Mouse (Mus musculus) erythroid progenitor cell, adult 5-6 weeks (primary cell): Measurements from ENCODE around the gene Hoxa3. TPM values are rescaled to one million over a fixed set of nuclear protein-coding genes. Genes with fewer than 3 reads are reported as not detected.

Source experiments
- ATAC-seq: replicated peaks from 2 replicates; pipeline ENCODE4 v1.8.0; 2016; ENCODE audit warnings: moderate number of reproducible peaks, mild to moderate bottlenecking, moderate TSS enrichment, inconsistent platforms; ENCODE audit not compliant: poor library complexity, low FRiP score, severe bottlenecking
- total RNA-seq, 2 experiments: library from RNA; stranded (forward) in 1 of 2; stranded (reverse) in 1 of 2; fragments of 150-400 nt in 1 of 2; fragments of 186-747, 209-891 nt in 1 of 2; gene quantifications; 2 replicates each; pipeline versions ENCODE4 v1.2.3 to v1.2.4; 2015 to 2017; ENCODE audit warnings: low replicate concordance in 2 of 2

Gene Hoxa3
- total RNA-seq, 2 experiments from 2014 or later: 0.45 TPM; not detected in 1

GRCm38 (mm10) chr6:52137841-52138535 is 75.1 kb downstream of the Hoxa3 start:
- no peak for ATAC-seq

- no peak for ATAC-seq
Observed at GRCm38 (mm10) chr6:52123673-52124072, 89.5 kb downstream of the Hoxa3 start.

GRCm38 (mm10) chr6:52121173-52121572 is 92.0 kb downstream of the Hoxa3 start:
- no peak for ATAC-seq

Other genes with a start within 250 kb of the Hoxa3 start
- gene Skap2, start 200.8 kb downstream of the Hoxa3 start, total RNA-seq (2015; ENCODE audit: low replicate concordance): 18.0 and 55.8 TPM in 2 replicates
- 19.4 and 47.4 TPM in 2 replicates for gene Skap2, start 200.8 kb downstream of the Hoxa3 start, total RNA-seq (2017; ENCODE audit: low replicate concordance)
- gene Hoxa1, start 55.0 kb downstream of the Hoxa3 start, total RNA-seq (2015; ENCODE audit: low replicate concordance): not detected in 2 replicates
- not detected in 2 replicates for gene Hoxa1, start 55.0 kb downstream of the Hoxa3 start, total RNA-seq (2017; ENCODE audit: low replicate concordance)
- not detected in 2 replicates for gene Hoxa2, start 48.5 kb downstream of the Hoxa3 start, total RNA-seq (2015; ENCODE audit: low replicate concordance)
- not detected in 2 replicates for gene Hoxa2, start 48.5 kb downstream of the Hoxa3 start, total RNA-seq (2017; ENCODE audit: low replicate concordance)
- not detected in 2 replicates for gene 5730596B20Rik, start 35.8 kb downstream of the Hoxa3 start, total RNA-seq (2015; ENCODE audit: low replicate concordance)
- gene 5730596B20Rik, start 35.8 kb downstream of the Hoxa3 start, total RNA-seq (2017; ENCODE audit: low replicate concordance): not detected in 2 replicates
- not detected in 2 replicates for gene Hoxa4, start 21.6 kb downstream of the Hoxa3 start, total RNA-seq (2015; ENCODE audit: low replicate concordance)
- not detected in 2 replicates for gene Hoxa4, start 21.6 kb downstream of the Hoxa3 start, total RNA-seq (2017; ENCODE audit: low replicate concordance)
- gene Hoxa5, start 8.7 kb downstream of the Hoxa3 start, total RNA-seq (2015; ENCODE audit: low replicate concordance): not detected in 2 replicates
- gene Hoxa5, start 8.7 kb downstream of the Hoxa3 start, total RNA-seq (2017; ENCODE audit: low replicate concordance): not detected in 2 replicates
- not detected in 2 replicates for gene Hoxa6, start 4.6 kb downstream of the Hoxa3 start, total RNA-seq (2015; ENCODE audit: low replicate concordance)
- gene Hoxa6, start 4.6 kb downstream of the Hoxa3 start, total RNA-seq (2017; ENCODE audit: low replicate concordance): not detected in 2 replicates
- gene Gm28308, start within 50 bp of the Hoxa3 start, total RNA-seq (2015; ENCODE audit: low replicate concordance): not detected in 2 replicates
- not detected in 2 replicates for gene Gm28308, start within 50 bp of the Hoxa3 start, total RNA-seq (2017; ENCODE audit: low replicate concordance)
- 1.1 and 8.4 TPM in 2 replicates for gene Hoxa7, start 8.5 kb upstream of the Hoxa3 start, total RNA-seq (2015; ENCODE audit: low replicate concordance)
- 1.3 and 3.8 TPM in 2 replicates for gene Hoxa7, start 8.5 kb upstream of the Hoxa3 start, total RNA-seq (2017; ENCODE audit: low replicate concordance)
- 0.36 and 0.84 TPM in 2 replicates for gene Hoxa9, start 17.8 kb upstream of the Hoxa3 start, total RNA-seq (2015; ENCODE audit: low replicate concordance)
- gene Hoxa9, start 17.8 kb upstream of the Hoxa3 start, total RNA-seq (2017; ENCODE audit: low replicate concordance): 4.5 TPM in 1 of 2 replicates, not detected in the other
- gene Hoxa10, start 27.5 kb upstream of the Hoxa3 start, total RNA-seq (2015; ENCODE audit: low replicate concordance): not detected in 2 replicates
- 0.15 TPM in 1 of 2 replicates, not detected in the other for gene Hoxa10, start 27.5 kb upstream of the Hoxa3 start, total RNA-seq (2017; ENCODE audit: low replicate concordance)
- not detected in 2 replicates for gene Hoxa11, start 32.5 kb upstream of the Hoxa3 start, total RNA-seq (2015; ENCODE audit: low replicate concordance)
- not detected in 2 replicates for gene Hoxa11, start 32.5 kb upstream of the Hoxa3 start, total RNA-seq (2017; ENCODE audit: low replicate concordance)
- not detected in 2 replicates for gene Hoxa13, start 47.5 kb upstream of the Hoxa3 start, total RNA-seq (2015; ENCODE audit: low replicate concordance)
- gene Hoxa13, start 47.5 kb upstream of the Hoxa3 start, total RNA-seq (2017; ENCODE audit: low replicate concordance): not detected in 2 replicates
- not detected in 2 replicates for gene Evx1, start 100.2 kb upstream of the Hoxa3 start, total RNA-seq (2015; ENCODE audit: low replicate concordance)
- gene Evx1, start 100.2 kb upstream of the Hoxa3 start, total RNA-seq (2017; ENCODE audit: low replicate concordance): not detected in 2 replicates